Mouse (Mus musculus) liver, embryonic 18 days (tissue): Measurements from ENCODE around the gene Pknox1. TPM values are rescaled to one million over a fixed set of nuclear protein-coding genes. Genes with fewer than 3 reads are reported as not detected.

Source experiments
- polyA plus RNA-seq: library from polyadenylated mRNA; depleted of rRNA; stranded (reverse); fragments of >200 nt; gene quantifications from 2 replicates; pipeline ENCODE4 v1.2.3, GENCODE M21; 2012; rRNA removed

Gene Pknox1
- polyA plus RNA-seq, result 6.8 and 8.2 TPM in 2 replicates

GRCm38 (mm10) chr17:31564015-31564857, at the start of gene Pknox1:
Gene Pknox1 (plus strand): TSS chr17:31564734.

GRCm38 (mm10) chr17:31519946-31520838, 44.3 kb upstream of the Pknox1 start, which contains the start of the genes Wdr4 and Ndufv3:
Gene Wdr4 (minus strand): TSS chr17:31519980.
Gene Ndufv3 (plus strand): TSS chr17:31520115.

GRCm38 (mm10) chr17:31636942-31637811, 72.6 kb downstream of the Pknox1 start, which contains the start of gene Cbs:
Gene Cbs (minus strand): TSS chr17:31637238.

Other genes with a start within 250 kb of the Pknox1 start
- gene Pde9a, start 178.5 kb upstream of the Pknox1 start, polyA plus RNA-seq, result 6.3 and 6.7 TPM in 2 replicates
- gene Wdr4, start 44.8 kb upstream of the Pknox1 start, polyA plus RNA-seq, result 11.8 TPM in 2 replicates
- gene Ndufv3, start 44.6 kb upstream of the Pknox1 start, polyA plus RNA-seq, result 95.5 and 95.7 TPM in 2 replicates
- 92.3 and 98.3 TPM in 2 replicates for gene Cbs, start 72.5 kb downstream of the Pknox1 start, polyA plus RNA-seq
- 99.3 and 102 TPM in 2 replicates for gene U2af1, start 94.2 kb downstream of the Pknox1 start, polyA plus RNA-seq
- gene Cryaa, start 113.1 kb downstream of the Pknox1 start, polyA plus RNA-seq, result 0.04 and 0.06 TPM in 2 replicates